Comparison of ENCODE assay signal across 8 mouse cellular contexts in genomic region chr6:128234206-128234605, GRCm38 (mm10).
DNase-seq lines count a peak whose midpoint lies in the region; ATAC-seq and TF ChIP-seq lines count a peak whose summit lies in the region.

No protein-coding gene starts in this region.

- no peak overlapping the region for H3K27ac ChIP-seq in embryonic facial prominence, embryonic 11.5 days (replicated peaks; ENCODE audit: low read depth, low read length)
- no peak overlapping the region for H3K27ac ChIP-seq in intestine, embryonic 14.5 days (ENCODE audit: low read depth)
- no peak overlapping the region for H3K27ac ChIP-seq in liver, postnatal 0 days (ENCODE audit: low read depth)

- peak; percentile 69 for TF ChIP-seq CTCF in liver, postnatal 0 days (IDR thresholded peaks at IDR 0.05; ENCODE audit: low read depth)

- ATAC-seq in embryonic facial prominence, embryonic 11.5 days (replicated peaks; ENCODE audit: insufficient number of reproducible peaks, low FRiP score, low TSS enrichment, low read depth), result no peak
- ATAC-seq in intestine, embryonic 14.5 days (replicated peaks; ENCODE audit: low FRiP score, low TSS enrichment, low read depth), result peak; percentile 57; the same call in 1 of the 2 replicates
- no peak for ATAC-seq in liver, postnatal 0 days

- no peak overlapping the region for H3K4me3 ChIP-seq in embryonic facial prominence, embryonic 11.5 days (ENCODE audit: low read depth, low read length)
- H3K4me3 ChIP-seq in intestine, embryonic 14.5 days (ENCODE audit: low read depth, low read length), result no peak overlapping the region
- no peak overlapping the region for H3K4me3 ChIP-seq in liver, postnatal 0 days (ENCODE audit: low read depth, low read length)

- H3K9me3 ChIP-seq in embryonic facial prominence, embryonic 11.5 days (replicated peaks; ENCODE audit: control insufficient read depth, low read length), result no peaks in the 10 kb centered on the region
- H3K9me3 ChIP-seq in intestine, embryonic 14.5 days (ENCODE audit: control insufficient read depth, low read length), result no peaks in the 10 kb centered on the region
- H3K9me3 ChIP-seq in liver, postnatal 0 days (ENCODE audit: low read length), result no peaks in the 10 kb centered on the region

- H3K9ac ChIP-seq in embryonic facial prominence, embryonic 11.5 days (replicated peaks; ENCODE audit: low read length), result no peak overlapping the region
- H3K9ac ChIP-seq in intestine, embryonic 14.5 days (ENCODE audit: low read length), result no peak overlapping the region
- H3K9ac ChIP-seq in liver, postnatal 0 days (replicated peaks), result no peak overlapping the region

- no peak overlapping the region for H3K4me2 ChIP-seq in embryonic facial prominence, embryonic 11.5 days (ENCODE audit: low read depth, low read length)
- no peak overlapping the region for H3K4me2 ChIP-seq in intestine, embryonic 14.5 days (ENCODE audit: low read length)
- no peak overlapping the region for H3K4me2 ChIP-seq in liver, postnatal 0 days (ENCODE audit: low read depth, low read length)

- H3K4me1 ChIP-seq in embryonic facial prominence, embryonic 11.5 days (ENCODE audit: control insufficient read depth, insufficient read depth, low read length), result no peaks in the 10 kb centered on the region
- 0 out of 2 replicates have a peak, but pooled peaks cover 6% of the 10 kb centered on the region for H3K4me1 ChIP-seq in intestine, embryonic 14.5 days (replicated peaks; ENCODE audit: control insufficient read depth, insufficient read depth, low read length)
- H3K4me1 ChIP-seq in liver, postnatal 0 days (ENCODE audit: insufficient read depth), result no peaks in the 10 kb centered on the region

- DNase-seq in left cerebral cortex, adult 11 months (ENCODE audit: low spot score), result peak; percentile 18
- DNase-seq in left cerebral cortex, adult 8-10 months (ENCODE audit: low spot score in 2 of 2), result no peak
- peak; percentile 33 for DNase-seq in WW6 (ENCODE audit: low read depth, low spot score)
- DNase-seq in embryonic facial prominence, embryonic 11.5 days (ENCODE audit: low spot score), result peak; percentile 58
- DNase-seq in intestine, embryonic 14.5 days (ENCODE audit: low spot score), result no peak
- DNase-seq in liver, postnatal 0 days, result no peak
- DNase-seq in retina, embryonic 14.5 days (ENCODE audit: low spot score), result peak; percentile 78
- no peak for DNase-seq in urinary bladder, postnatal 4 days (ENCODE audit: low spot score in 2 of 2)

- H3K27me3 ChIP-seq in embryonic facial prominence, embryonic 11.5 days (ENCODE audit: control insufficient read depth, insufficient read depth, low read length), result no peaks in the 10 kb centered on the region
- H3K27me3 ChIP-seq in intestine, embryonic 14.5 days (replicated peaks; ENCODE audit: control insufficient read depth, insufficient read depth, low read length), result no peaks in the 10 kb centered on the region
- H3K27me3 ChIP-seq in liver, postnatal 0 days (ENCODE audit: insufficient read depth, low read length), result no peaks in the 10 kb centered on the region

- H3K36me3 ChIP-seq in embryonic facial prominence, embryonic 11.5 days (replicated peaks; ENCODE audit: control insufficient read depth, insufficient read depth, low read depth, low read length), result no peaks in the 10 kb centered on the region
- H3K36me3 ChIP-seq in intestine, embryonic 14.5 days (ENCODE audit: control insufficient read depth, insufficient read depth, low read length), result no peaks in the 10 kb centered on the region
- H3K36me3 ChIP-seq in liver, postnatal 0 days (replicated peaks; ENCODE audit: insufficient read depth, low read length), result no peaks in the 10 kb centered on the region

- TF ChIP-seq EP300 in liver, postnatal 0 days (IDR thresholded peaks at IDR 0.05; ENCODE audit: low read depth), result no peak

- 41% methylated on average over 5 of the region's 5 CpGs for WGBS in embryonic facial prominence, embryonic 11.5 days
- 27% methylated on average over 5 of the region's 5 CpGs for WGBS in intestine, embryonic 14.5 days
- 36% methylated on average over 5 of the region's 5 CpGs for WGBS in liver, postnatal 0 days (ENCODE audit: insufficient replicate concordance)

Comparison
In these comparisons a context has a peak if more than half of its experiments do, and no peak if none do; other contexts are left out.
1. DNase-seq: peak in left cerebral cortex, adult 11 months (single experiment), WW6 (single experiment), embryonic facial prominence, embryonic 11.5 days (single experiment) and retina, embryonic 14.5 days (single experiment); none in left cerebral cortex, adult 8-10 months (0 of 2), intestine, embryonic 14.5 days (single experiment), liver, postnatal 0 days (single experiment) and urinary bladder, postnatal 4 days (0 of 2).